Mouse (Mus musculus): Measurements from ENCODE around the gene Dazap2. TPM values are rescaled to one million over a fixed set of nuclear protein-coding genes. Genes with fewer than 3 reads are reported as not detected.
"Not testable (repeated sequence)": the region's sequence is repeated elsewhere in the genome, so short reads cannot be mapped to it uniquely, and the experiment has no call there.

Dazap2 gene
- total and polyA plus RNA-seq, 3 experiments, result 56.0 to 213 (median 159) TPM

GRCm38 (mm10) chr15:100606677-100607076 lies 8.5 kb upstream of the Dazap2 start:
- DNase-seq (ENCODE audit: extremely low read depth); in situ Hi-C loops (cut with MboI; ENCODE audit: low pct_ligation_motif_present, low pct_unique_long_range_greater_than_20kb, low sequenced_read_pairs); H3K79me2 ChIP-seq (replicated peaks; ENCODE audit: control insufficient read depth, extremely low read depth, insufficient read depth, poor library complexity, severe bottlenecking); H3K4me2 ChIP-seq (ENCODE audit: insufficient read depth, low read depth, poor library complexity, severe bottlenecking); H3K36me3 ChIP-seq (replicated peaks in 1 of 2; ENCODE audit: control insufficient read depth in 1 of 2, insufficient read depth in 1 of 2, low read length in 1 of 2); H3K27me3 ChIP-seq (replicated peaks); dilution Hi-C loops (cut with MboI; ENCODE audit: extremely low pct_ligation_motif_present, extremely low pct_unique_long_range_greater_than_20kb, low sequenced_read_pairs); H3K9ac ChIP-seq (ENCODE audit: insufficient read depth, low read depth); H3K9me3 ChIP-seq (replicated peaks; ENCODE audit: low read length); H3K4me3 ChIP-seq (replicated peaks in 1 of 3; ENCODE audit: low read depth in 2 of 3, low read length in 2 of 3, poor library complexity in 1 of 3); H3K27ac ChIP-seq (ENCODE audit: insufficient read depth, low read depth): not testable (repeated sequence)
- H3K4me1 ChIP-seq (ENCODE audit: control insufficient read depth in 1 of 2, insufficient read depth in 2 of 2), result peaks cover 12 to 14% of the 10 kb centered on the region in 2 experiments
- TF ChIP-seq RAD21 (IDR thresholded peaks at IDR 0.05; ENCODE audit: low read depth, low read length), result peak; percentile 44
- peak; percentile 33 for TF ChIP-seq SMC3 (IDR thresholded peaks at IDR 0.05; ENCODE audit: low read depth, low read length)
- peak in 1 of 2 experiments; percentile 53; a peak in 2 of 4 replicates for TF ChIP-seq CTCF (conservative IDR thresholded peaks at IDR 0.05 in 1 of 2, IDR thresholded peaks at IDR 0.05 in 1 of 2; ENCODE audit: low read depth in 2 of 2, low read length in 2 of 2)

- DNase-seq (ENCODE audit: extremely low read depth), result no peak
- dilution Hi-C loops (cut with MboI; ENCODE audit: extremely low pct_ligation_motif_present, extremely low pct_unique_long_range_greater_than_20kb, low sequenced_read_pairs), result no loop called here
- H3K27ac ChIP-seq (ENCODE audit: insufficient read depth, low read depth), result no peak overlapping the region
- H3K27me3 ChIP-seq (replicated peaks), result no peaks in the 10 kb centered on the region
- peaks cover 3% of the 10 kb centered on the region for H3K9me3 ChIP-seq (replicated peaks; ENCODE audit: low read length)
- H3K4me3 ChIP-seq (replicated peaks in 1 of 3; ENCODE audit: low read depth in 2 of 3, low read length in 2 of 3, poor library complexity in 1 of 3), result no peak overlapping the region
- peaks cover 9 to 17% of the 10 kb centered on the region in 2 experiments for H3K4me1 ChIP-seq (ENCODE audit: control insufficient read depth in 1 of 2, insufficient read depth in 2 of 2)
- no peak overlapping the region for H3K4me2 ChIP-seq (ENCODE audit: insufficient read depth, low read depth, poor library complexity, severe bottlenecking)
- no peak for TF ChIP-seq ZKSCAN1 (IDR thresholded peaks at IDR 0.05; ENCODE audit: borderline replicate concordance, low read depth, low read length)
- no peak for TF ChIP-seq EP300 (IDR thresholded peaks at IDR 0.05; ENCODE audit: low read length)
- no peak for TF ChIP-seq ELF1 (IDR thresholded peaks at IDR 0.05; ENCODE audit: low read depth, low read length)
- TF ChIP-seq HCFC1 (IDR thresholded peaks at IDR 0.05; ENCODE audit: low read depth, low read length), result no peak
- TF ChIP-seq PAX5 (IDR thresholded peaks at IDR 0.05; ENCODE audit: low read length), result no peak
- TF ChIP-seq ZNF384 (IDR thresholded peaks at IDR 0.05; ENCODE audit: low read depth, low read length), result no peak
- TF ChIP-seq BHLHE40 (IDR thresholded peaks at IDR 0.05; ENCODE audit: low read depth, low read length), result no peak
- TF ChIP-seq MAZ (IDR thresholded peaks at IDR 0.05; ENCODE audit: low read depth, low read length), result no peak
- TF ChIP-seq RAD21 (IDR thresholded peaks at IDR 0.05; ENCODE audit: low read depth, low read length), result no peak
- H3K9ac ChIP-seq (ENCODE audit: insufficient read depth, low read depth), result no peak overlapping the region
- in situ Hi-C loops (cut with MboI; ENCODE audit: low pct_ligation_motif_present, low pct_unique_long_range_greater_than_20kb, low sequenced_read_pairs), result loop anchor here (5.0 kb wide), 2 partner anchors 80 to 150 kb away; no protein-coding TSS in a partner anchor
- H3K36me3 ChIP-seq (replicated peaks in 1 of 2; ENCODE audit: control insufficient read depth in 1 of 2, insufficient read depth in 1 of 2, low read length in 1 of 2), result peaks cover 1 to 5% of the 10 kb centered on the region in 2 experiments
- peaks cover 10% of the 10 kb centered on the region for H3K79me2 ChIP-seq (replicated peaks; ENCODE audit: control insufficient read depth, extremely low read depth, insufficient read depth, poor library complexity, severe bottlenecking)
These were observed 3.2 kb upstream of the Dazap2 start for GRCm38 (mm10) chr15:100611951-100612350.

- Histone ChIP-seq H3K4me1 (ENCODE audit: control insufficient read depth in 1 of 2, insufficient read depth in 2 of 2) (peaks cover 11 to 20% of the 10 kb centered on the region in 2 experiments), H3K27me3 (replicated peaks) (no peaks in the 10 kb centered on the region), H3K27ac (ENCODE audit: insufficient read depth, low read depth) (no peak overlapping the region), H3K9ac (ENCODE audit: insufficient read depth, low read depth) (no peak overlapping the region), H3K9me3 (replicated peaks; ENCODE audit: low read length) (peaks cover 3% of the 10 kb centered on the region), H3K4me3 (replicated peaks in 1 of 3; ENCODE audit: low read depth in 2 of 3, low read length in 2 of 3, poor library complexity in 1 of 3) (no peak overlapping the region), H3K36me3 (replicated peaks in 1 of 2; ENCODE audit: control insufficient read depth in 1 of 2, insufficient read depth in 1 of 2, low read length in 1 of 2) (peaks cover 4 to 8% of the 10 kb centered on the region in 2 experiments), H3K4me2 (ENCODE audit: insufficient read depth, low read depth, poor library complexity, severe bottlenecking) (no peak overlapping the region), H3K79me2 (replicated peaks; ENCODE audit: control insufficient read depth, extremely low read depth, insufficient read depth, poor library complexity, severe bottlenecking) (peaks cover 13% of the 10 kb centered on the region)
- dilution Hi-C loops (cut with MboI; ENCODE audit: extremely low pct_ligation_motif_present, extremely low pct_unique_long_range_greater_than_20kb, low sequenced_read_pairs), result no loop called here
- DNase-seq (ENCODE audit: extremely low read depth), result no peak
- TF ChIP-seq SMC3 (IDR thresholded peaks at IDR 0.05; ENCODE audit: low read depth, low read length) (peak; percentile 71), ELF1 (IDR thresholded peaks at IDR 0.05; ENCODE audit: low read depth, low read length) (peak; percentile 13; the same call in 1 of the 2 replicates), MYC (IDR thresholded peaks at IDR 0.05; ENCODE audit: low read depth, low read length) (no peak), CHD2 (IDR thresholded peaks at IDR 0.05; ENCODE audit: low read length) (no peak), TCF12 (IDR thresholded peaks at IDR 0.05; ENCODE audit: low read depth, low read length) (0 out of 2 replicates have a peak, but pooled peaks have one; percentile 21), NELFE (IDR thresholded peaks at IDR 0.05; ENCODE audit: low read depth, low read length) (peak; percentile 42; the same call in 1 of the 2 replicates), ZNF384 (IDR thresholded peaks at IDR 0.05; ENCODE audit: low read depth, low read length) (0 out of 2 replicates have a peak, but pooled peaks have one; percentile 7), RAD21 (IDR thresholded peaks at IDR 0.05; ENCODE audit: low read depth, low read length) (peak; percentile 43), CTCF (conservative IDR thresholded peaks at IDR 0.05 in 1 of 2, IDR thresholded peaks at IDR 0.05 in 1 of 2; ENCODE audit: low read depth in 2 of 2, low read length in 2 of 2) (peak; percentile 15 to 87; a peak in 2 of 4 replicates), ZKSCAN1 (IDR thresholded peaks at IDR 0.05; ENCODE audit: borderline replicate concordance, low read depth, low read length) (no peak)
- in situ Hi-C loops (cut with MboI; ENCODE audit: low pct_ligation_motif_present, low pct_unique_long_range_greater_than_20kb, low sequenced_read_pairs), result loop anchor here (5.0 kb wide), 2 partner anchors 80 to 150 kb away; no protein-coding TSS in a partner anchor
These were observed 2.7 kb upstream of the Dazap2 start for GRCm38 (mm10) chr15:100612432-100612831.
